Mouse (Mus musculus): ENCODE data around the gene Tjp3.

Tjp3 gene

DNA sequence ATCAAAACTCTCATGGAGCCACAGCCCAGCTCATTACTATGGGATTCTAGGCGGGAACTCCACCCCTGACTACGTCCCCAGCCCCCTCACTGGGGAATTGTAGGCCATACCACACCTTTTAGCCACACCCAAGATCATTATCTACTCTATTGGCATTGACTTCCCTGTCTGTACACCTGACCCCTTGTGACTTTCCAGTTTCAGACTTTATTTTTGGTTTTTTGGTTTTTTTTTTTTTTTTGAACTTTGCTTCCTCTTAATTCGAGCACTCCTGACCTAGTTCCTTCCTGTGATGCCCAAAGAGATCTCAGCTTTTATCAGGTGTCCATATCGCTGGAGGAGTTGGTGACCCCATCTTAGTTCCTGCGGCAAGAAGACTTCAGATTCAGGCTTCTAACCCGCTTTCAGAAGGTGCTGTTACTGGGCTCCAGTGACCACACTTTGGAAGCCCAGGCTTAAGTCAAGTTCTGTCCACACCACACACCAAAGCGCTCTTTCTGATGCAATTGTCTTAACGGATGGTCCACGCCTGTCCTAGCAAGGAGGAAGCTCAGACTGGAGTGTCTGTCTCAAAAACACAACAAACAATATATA lies at the start of gene Tjp3:
TSS of gene Tjp3 (minus strand) at position 71 of the 594 bp plus-strand sequence.
- TF ChIP-seq CTCF (conservative IDR thresholded peaks at IDR 0.05; ENCODE audit: low read length) (no peak), NANOG (IDR thresholded peaks at IDR 0.05; ENCODE audit: borderline replicate concordance, low read length) (no peak), POU5F1 (IDR thresholded peaks at IDR 0.05; ENCODE audit: borderline replicate concordance, low read length) (no peak)
- H3K9me3 ChIP-seq (ENCODE audit: low read length): no peaks in the 10 kb centered on the region
- H3K27me3 ChIP-seq (ENCODE audit: insufficient read depth, low read length): peaks cover 14% of the 10 kb centered on the region
- H3K36me3 ChIP-seq (ENCODE audit: insufficient read depth, low read length): peaks cover 27% of the 10 kb centered on the region
- peak within 1 kb of the TSS; percentile 75 for H3K4me3 ChIP-seq (replicated peaks; ENCODE audit: low read length)
- H3K4me1 ChIP-seq (replicated peaks; ENCODE audit: low read depth, low read length): peaks cover 90% of the 10 kb centered on the region

DNA sequence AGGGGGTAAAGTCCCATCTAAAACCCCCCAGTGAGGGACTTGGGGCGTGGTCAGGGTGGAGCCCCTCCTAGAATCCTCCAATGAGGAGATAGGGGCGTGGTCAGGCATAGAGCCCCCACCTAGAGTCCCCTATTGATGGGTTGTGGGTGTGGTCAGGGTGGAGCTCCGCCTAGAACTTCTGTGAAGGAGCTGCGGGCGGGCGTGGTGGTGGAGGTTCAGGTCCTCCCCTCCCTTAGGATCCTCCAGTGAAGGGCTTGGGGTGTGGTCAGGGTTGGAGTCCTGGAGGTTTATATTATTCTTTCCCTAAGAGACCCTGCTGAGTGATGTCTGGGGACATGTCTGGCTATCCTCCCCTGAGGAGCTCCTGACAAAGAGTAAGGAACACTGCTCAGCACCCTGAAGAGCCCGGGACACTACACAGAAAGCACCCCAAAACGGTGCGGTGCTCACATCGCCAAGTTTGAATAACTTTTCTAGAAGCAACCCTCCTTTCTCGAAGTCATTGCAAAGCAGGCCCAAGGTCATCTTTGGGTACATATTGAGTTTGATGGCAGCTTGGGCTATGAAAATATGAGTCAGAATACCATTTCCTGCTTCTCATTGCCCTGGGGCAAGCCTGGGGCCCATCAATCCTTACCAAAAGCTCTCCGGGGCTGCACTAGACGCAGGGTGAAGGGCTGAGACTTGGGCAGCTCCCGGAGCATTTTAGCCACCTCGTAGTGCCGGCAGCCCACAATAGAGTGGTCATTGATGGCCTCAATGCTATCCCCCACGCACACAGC lies 49.4 kb upstream of the Tjp3 start:
- no peaks in the 10 kb centered on the region for H3K9me3 ChIP-seq (ENCODE audit: low read length)
- peaks cover 7% of the 10 kb centered on the region for H3K36me3 ChIP-seq (ENCODE audit: insufficient read depth, low read length)
- H3K4me1 ChIP-seq (replicated peaks; ENCODE audit: low read depth, low read length): peaks cover 74% of the 10 kb centered on the region
- H3K27me3 ChIP-seq (ENCODE audit: insufficient read depth, low read length): peaks cover 64% of the 10 kb centered on the region
- TF ChIP-seq CTCF (conservative IDR thresholded peaks at IDR 0.05; ENCODE audit: low read length): no peak
- no peak for TF ChIP-seq POU5F1 (IDR thresholded peaks at IDR 0.05; ENCODE audit: borderline replicate concordance, low read length)
- no peak for TF ChIP-seq NANOG (IDR thresholded peaks at IDR 0.05; ENCODE audit: borderline replicate concordance, low read length)
- H3K4me3 ChIP-seq (replicated peaks; ENCODE audit: low read length): peak overlapping the region; percentile 56

DNA sequence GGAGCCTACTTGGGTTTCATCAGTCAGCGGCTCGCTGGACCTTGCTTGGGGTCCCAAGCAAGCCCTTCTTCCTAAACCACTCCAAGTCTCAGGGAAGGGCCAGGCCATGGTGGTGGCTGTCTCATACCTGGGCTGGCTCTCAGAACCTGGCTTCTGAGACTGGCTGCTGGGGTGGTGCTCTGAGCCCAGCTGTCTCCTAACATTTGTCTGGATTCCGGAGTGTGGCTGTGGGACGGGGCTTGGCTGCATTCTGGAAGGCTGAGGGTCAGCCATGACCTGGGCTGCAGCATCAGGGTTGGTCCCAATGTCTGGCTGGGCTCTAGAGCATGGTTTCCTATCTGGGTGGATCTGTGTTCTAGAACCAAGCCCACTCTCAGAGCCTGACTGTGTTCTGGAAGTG lies 45.2 kb upstream of the Tjp3 start:
- peaks cover 57% of the 10 kb centered on the region for H3K27me3 ChIP-seq (ENCODE audit: insufficient read depth, low read length)
- H3K9me3 ChIP-seq (ENCODE audit: low read length): no peaks in the 10 kb centered on the region
- H3K4me3 ChIP-seq (replicated peaks; ENCODE audit: low read length): no peak overlapping the region
- no peaks in the 10 kb centered on the region for H3K36me3 ChIP-seq (ENCODE audit: insufficient read depth, low read length)
- H3K4me1 ChIP-seq (replicated peaks; ENCODE audit: low read depth, low read length): peaks cover 72% of the 10 kb centered on the region
- TF ChIP-seq POU5F1 (IDR thresholded peaks at IDR 0.05; ENCODE audit: borderline replicate concordance, low read length) (no peak), CTCF (conservative IDR thresholded peaks at IDR 0.05; ENCODE audit: low read length) (no peak), NANOG (IDR thresholded peaks at IDR 0.05; ENCODE audit: borderline replicate concordance, low read length) (no peak)

DNA sequence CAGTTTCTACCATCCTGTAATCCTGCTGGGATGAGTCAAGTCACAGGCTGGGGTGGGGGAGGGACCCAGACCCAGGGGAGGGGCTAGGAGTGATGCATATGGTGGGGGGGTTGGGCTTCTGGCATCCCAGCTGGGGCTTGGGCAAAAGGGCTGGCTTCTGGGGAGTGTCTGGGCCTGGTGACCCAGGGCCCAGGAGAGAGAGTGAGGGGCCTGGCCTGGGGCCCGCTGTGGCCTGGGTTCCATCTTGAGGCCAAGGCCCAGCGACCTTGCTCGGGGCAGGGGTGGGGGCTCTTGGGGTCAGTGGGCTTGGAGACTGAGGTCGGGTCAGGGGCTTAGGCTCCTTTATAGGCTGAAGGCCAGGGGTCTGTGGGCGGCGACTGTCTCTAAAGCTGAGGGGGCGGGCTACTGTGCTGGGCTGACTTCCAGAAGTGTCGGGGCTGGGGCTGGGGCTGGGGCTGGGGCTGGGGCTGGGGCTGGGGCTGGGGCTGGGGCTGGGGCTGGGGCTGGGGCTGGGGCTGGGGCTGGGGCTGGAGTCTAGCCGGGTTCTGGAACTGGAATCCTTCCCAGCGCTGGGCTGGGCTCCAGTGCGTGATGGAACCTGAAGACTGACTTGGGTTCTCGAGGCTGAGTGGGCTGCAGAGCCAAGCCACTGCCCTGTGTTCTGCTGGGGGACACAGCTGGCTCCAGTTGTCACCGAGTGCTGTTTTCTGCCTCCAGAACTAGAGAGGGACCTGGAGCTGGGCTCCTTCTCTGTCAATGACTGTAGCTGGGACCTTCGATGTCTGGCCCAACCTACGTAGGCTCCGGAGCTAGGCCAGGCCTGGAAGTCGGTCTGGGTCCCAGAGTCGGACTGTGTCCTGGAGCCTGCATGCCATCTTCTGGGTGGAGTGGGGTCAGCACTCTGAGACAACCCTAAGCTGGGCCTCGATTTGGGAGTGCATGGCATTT lies 44.3 kb upstream of the Tjp3 start:
- peaks cover 60% of the 10 kb centered on the region for H3K27me3 ChIP-seq (ENCODE audit: insufficient read depth, low read length)
- TF ChIP-seq CTCF (conservative IDR thresholded peaks at IDR 0.05; ENCODE audit: low read length): no peak
- no peak for TF ChIP-seq POU5F1 (IDR thresholded peaks at IDR 0.05; ENCODE audit: borderline replicate concordance, low read length)

DNA sequence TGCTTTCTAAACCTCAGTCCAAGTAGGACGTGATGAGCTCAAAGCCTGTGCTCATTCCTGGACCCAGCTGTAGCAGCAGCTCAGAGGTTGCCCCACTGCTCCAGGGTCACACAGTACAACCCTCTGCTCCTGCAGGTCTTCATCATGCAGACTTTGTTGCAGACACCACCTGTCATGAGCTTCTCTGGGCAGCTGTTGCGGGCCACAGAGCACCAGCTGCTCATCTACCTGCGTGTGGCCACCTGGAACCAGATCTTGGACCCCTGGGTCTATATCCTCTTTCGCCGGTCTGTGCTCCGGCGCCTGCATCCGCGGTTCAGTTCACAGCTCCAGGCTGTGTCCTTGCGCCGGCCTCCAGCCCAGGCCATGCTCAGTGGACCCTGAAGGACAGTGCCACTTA lies 42.9 kb upstream of the Tjp3 start:
- no peaks in the 10 kb centered on the region for H3K9me3 ChIP-seq (ENCODE audit: low read length)
- H3K4me3 ChIP-seq (replicated peaks; ENCODE audit: low read length): peak overlapping the region; percentile 39; the same call in 1 of the 2 replicates
- TF ChIP-seq NANOG (IDR thresholded peaks at IDR 0.05; ENCODE audit: borderline replicate concordance, low read length): no peak
- no peak for TF ChIP-seq CTCF (conservative IDR thresholded peaks at IDR 0.05; ENCODE audit: low read length)
- no peak for TF ChIP-seq POU5F1 (IDR thresholded peaks at IDR 0.05; ENCODE audit: borderline replicate concordance, low read length)
- no peaks in the 10 kb centered on the region for H3K36me3 ChIP-seq (ENCODE audit: insufficient read depth, low read length)
- peaks cover 68% of the 10 kb centered on the region for H3K27me3 ChIP-seq (ENCODE audit: insufficient read depth, low read length)
- peaks cover 67% of the 10 kb centered on the region for H3K4me1 ChIP-seq (replicated peaks; ENCODE audit: low read depth, low read length)

More for the DNA sequence above, 44.3 kb upstream of the Tjp3 start:
- no peaks in the 10 kb centered on the region for H3K9me3 ChIP-seq (ENCODE audit: low read length)
- H3K4me3 ChIP-seq (replicated peaks; ENCODE audit: low read length): peak overlapping the region; percentile 39
- peaks cover 65% of the 10 kb centered on the region for H3K4me1 ChIP-seq (replicated peaks; ENCODE audit: low read depth, low read length)
- no peaks in the 10 kb centered on the region for H3K36me3 ChIP-seq (ENCODE audit: insufficient read depth, low read length)

DNA sequence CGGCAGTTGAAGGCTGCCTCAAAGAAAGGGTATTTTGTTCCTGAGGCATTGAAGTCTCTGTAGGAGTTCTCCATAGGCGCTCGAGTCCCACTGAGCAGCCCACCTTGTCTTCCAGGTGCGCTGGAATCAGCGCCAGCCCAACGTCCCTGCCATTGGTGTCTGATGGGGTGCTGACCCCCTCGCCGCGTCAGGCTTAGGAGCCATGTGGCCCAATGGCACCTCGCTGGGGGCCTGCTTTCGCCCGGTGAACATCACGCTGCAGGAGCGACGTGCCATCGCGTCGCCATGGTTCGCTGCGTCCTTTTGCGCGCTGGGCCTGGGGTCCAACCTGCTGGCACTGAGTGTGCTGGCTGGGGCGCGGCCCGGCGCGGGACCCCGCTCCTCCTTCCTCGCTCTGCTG lies 40.9 kb upstream of the Tjp3 start:
- Histone ChIP-seq H3K4me1 (replicated peaks; ENCODE audit: low read depth, low read length) (peaks cover 73% of the 10 kb centered on the region), H3K27me3 (ENCODE audit: insufficient read depth, low read length) (peaks cover 52% of the 10 kb centered on the region), H3K36me3 (ENCODE audit: insufficient read depth, low read length) (peaks cover 8% of the 10 kb centered on the region), H3K4me3 (replicated peaks; ENCODE audit: low read length) (peak overlapping the region; percentile 76), H3K9me3 (ENCODE audit: low read length) (no peaks in the 10 kb centered on the region)
- no peak for TF ChIP-seq POU5F1 (IDR thresholded peaks at IDR 0.05; ENCODE audit: borderline replicate concordance, low read length)
- TF ChIP-seq CTCF (conservative IDR thresholded peaks at IDR 0.05; ENCODE audit: low read length): no peak
- TF ChIP-seq NANOG (IDR thresholded peaks at IDR 0.05; ENCODE audit: borderline replicate concordance, low read length): no peak

DNA sequence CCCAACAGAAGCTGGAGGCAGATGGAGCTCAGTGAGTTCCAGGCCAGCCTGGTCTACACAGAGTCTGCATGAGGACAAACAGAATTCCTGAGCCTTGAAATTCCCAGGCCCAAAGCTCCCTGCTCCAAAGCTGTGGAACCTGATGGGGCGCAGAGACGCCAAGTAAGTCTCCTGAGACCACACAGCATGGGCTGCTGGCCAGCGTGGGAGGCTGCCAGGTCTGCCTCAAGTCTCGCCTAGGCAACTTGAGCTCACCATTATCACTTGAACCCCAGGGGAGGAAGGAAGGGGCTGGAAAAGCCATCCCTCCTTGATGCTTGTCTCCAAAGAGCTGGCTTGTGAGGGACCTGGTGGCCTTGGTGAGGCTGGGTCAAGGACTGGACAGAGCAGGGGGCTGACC lies 38.6 kb upstream of the Tjp3 start:
- TF ChIP-seq POU5F1 (IDR thresholded peaks at IDR 0.05; ENCODE audit: borderline replicate concordance, low read length) (no peak), NANOG (IDR thresholded peaks at IDR 0.05; ENCODE audit: borderline replicate concordance, low read length) (no peak), CTCF (conservative IDR thresholded peaks at IDR 0.05; ENCODE audit: low read length) (no peak)
- H3K4me1 ChIP-seq (replicated peaks; ENCODE audit: low read depth, low read length): peaks cover 79% of the 10 kb centered on the region
- H3K27me3 ChIP-seq (ENCODE audit: insufficient read depth, low read length): peaks cover 40% of the 10 kb centered on the region
- peaks cover 31% of the 10 kb centered on the region for H3K36me3 ChIP-seq (ENCODE audit: insufficient read depth, low read length)
- peak overlapping the region; percentile 32 for H3K4me3 ChIP-seq (replicated peaks; ENCODE audit: low read length)
- H3K9me3 ChIP-seq (ENCODE audit: low read length): no peaks in the 10 kb centered on the region

All from E14TG2a.4 (cell line).